Mouse (Mus musculus) layer of hippocampus, adult 6 months (tissue): ENCODE measurements around the gene Hist3h2ba. TPM values are rescaled to one million over a fixed set of nuclear protein-coding genes. Genes with fewer than 3 reads are reported as not detected.

Source experiments
- long read RNA-seq, 2 experiments: library from polyadenylated mRNA; unstranded; transcript quantifications; one replicate each; pipeline ENCODE4 v2.0.0; 2019 to 2020
- microRNA-seq: library from miRNA; unstranded; fragments of <30 nt; microRNA quantifications from one replicate; pipeline ENCODE4 v1.2.0, GENCODE M21; 2020
- polyA plus RNA-seq: library from polyadenylated mRNA; unstranded; fragments of <200 nt; fragmentation: Nextera tagmentation; gene quantifications from 2 replicates; pipeline ENCODE4 v1.2.3, GENCODE M21; 2021

Gene Hist3h2ba
- 23.0 and 26.4 TPM in 2 replicates for polyA plus RNA-seq
- long read RNA-seq, experiment 1, transcript Hist3h2ba-201 (1 exons, 614 nt) = major isoform, 11 of 11 reads
- long read RNA-seq, experiment 1, partial matches to known transcripts = 0 of 11 reads
- long read RNA-seq, experiment 1, other reads (novel, unspliced or antisense) = 0 of 11 reads
- long read RNA-seq, experiment 2, partial matches to known transcripts = 0 of 1 reads
- long read RNA-seq, experiment 2, other reads (novel, unspliced or antisense) = 0 of 1 reads

DNA sequence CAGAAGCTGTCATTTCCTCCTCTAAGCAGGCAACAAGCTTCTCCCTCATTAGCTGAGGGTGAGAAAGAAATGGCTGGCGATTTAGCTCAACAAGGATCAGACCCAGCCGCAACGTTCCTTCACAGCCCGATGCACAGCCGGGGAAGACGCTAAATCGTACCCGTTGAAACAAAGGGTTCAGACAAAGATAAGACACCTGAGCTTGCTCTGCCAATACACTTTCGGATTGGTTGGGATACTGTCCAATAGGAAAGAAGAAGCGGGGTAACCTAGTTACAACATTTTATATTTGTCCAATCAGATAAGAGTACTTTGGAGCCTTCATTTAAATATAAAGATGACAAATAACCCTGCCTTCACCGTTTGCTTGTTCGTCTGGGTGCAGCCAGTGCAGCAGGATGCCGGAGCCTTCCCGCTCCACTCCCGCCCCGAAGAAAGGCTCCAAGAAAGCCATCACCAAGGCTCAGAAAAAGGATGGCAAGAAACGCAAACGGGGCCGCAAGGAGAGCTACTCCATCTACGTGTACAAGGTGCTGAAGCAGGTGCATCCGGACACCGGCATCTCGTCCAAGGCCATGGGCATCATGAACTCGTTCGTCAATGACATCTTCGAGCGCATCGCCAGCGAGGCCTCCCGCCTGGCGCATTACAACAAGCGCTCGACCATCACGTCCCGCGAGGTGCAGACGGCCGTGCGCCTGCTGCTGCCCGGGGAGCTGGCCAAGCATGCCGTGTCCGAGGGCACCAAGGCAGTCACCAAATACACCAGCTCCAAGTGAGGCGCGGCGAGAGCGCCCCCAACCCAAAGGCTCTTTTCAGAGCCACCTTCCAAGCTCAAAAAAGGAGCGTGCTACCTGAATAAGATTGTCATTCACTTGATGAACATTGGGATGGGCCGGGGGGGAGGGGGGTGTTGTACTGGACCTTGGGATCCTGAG, at the start of gene Hist3h2ba:
Gene Hist3h2ba (plus strand): TSS at position 379 of the 938 bp plus-strand sequence.

DNA sequence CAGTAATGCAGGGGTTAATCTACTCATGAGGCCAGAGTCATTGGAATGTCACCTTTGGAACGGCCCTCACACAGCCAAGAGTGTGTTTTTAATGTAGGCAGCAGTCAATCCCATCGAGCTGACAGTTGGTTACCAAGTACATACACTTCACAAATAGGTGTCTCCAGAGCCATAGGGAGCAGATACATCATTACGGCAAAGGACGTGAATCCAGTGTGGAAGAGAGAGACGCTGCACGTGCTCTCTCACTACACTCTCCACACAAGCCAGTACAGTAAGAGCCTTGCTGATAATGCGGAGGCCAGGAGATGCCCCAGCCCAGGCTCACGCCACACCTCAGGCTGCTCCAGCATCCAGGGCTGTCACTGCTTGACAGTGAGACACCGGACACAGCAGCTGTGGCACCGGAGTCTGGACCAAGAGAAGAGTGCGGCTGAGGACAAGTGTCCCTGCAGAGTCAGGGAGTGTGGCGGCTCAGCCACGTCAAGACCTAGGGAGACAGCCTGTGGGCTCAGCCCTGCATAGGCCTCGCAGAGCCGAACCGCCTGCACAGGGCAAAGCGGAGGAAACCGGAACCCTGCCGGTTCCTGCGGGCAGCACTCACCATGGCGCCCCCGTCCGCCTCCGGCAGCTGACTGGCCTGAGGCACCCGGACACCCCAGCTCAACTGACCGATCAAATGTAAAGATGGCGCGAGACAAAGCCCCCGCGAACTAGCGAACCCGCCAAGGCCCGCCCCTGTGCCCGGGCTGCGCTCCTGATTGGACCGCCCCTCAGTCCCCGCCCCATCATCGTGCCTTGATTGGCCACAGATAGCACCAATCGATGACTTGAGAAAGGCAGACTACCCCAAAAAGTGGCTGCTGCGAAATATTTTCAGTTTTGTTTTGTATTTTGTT, 45.0 kb upstream of the Hist3h2ba start, which contains the start of gene Zfp39:
Gene Zfp39 (minus strand): TSS at position 715 of the 899 bp plus-strand sequence.

DNA sequence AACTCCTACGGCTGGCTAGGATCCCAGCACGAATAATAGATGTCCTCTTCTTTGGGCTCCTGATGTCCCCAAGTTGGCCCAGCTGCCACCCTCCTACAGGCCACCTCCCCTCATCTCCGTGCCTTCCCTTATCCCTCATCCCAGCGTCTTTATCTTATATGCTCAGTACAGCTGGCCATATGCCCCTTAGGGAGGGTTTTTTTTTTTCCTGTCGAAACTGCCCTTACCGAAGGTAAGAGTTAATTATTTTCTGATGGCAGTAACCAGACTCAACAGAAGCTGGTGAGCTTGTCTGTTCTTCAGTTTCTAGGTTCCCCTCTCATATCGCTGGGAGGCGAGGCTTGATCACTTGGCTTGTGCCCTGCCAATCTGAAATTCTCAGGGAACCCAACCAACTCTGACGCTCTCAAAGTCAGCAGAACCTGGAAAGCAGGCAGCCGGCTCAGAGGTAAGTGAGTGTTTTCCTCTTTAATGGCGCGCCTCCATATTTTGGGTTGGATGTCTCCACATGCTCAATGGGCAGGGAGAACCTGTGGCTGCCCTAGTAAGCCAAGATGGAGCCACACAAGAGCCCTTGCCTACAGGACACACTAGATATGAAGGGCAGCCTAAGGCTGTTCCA, 30.9 kb upstream of the Hist3h2ba start, which contains the start of gene Btnl10:
Gene Btnl10 (plus strand): TSS at position 164 of the 622 bp plus-strand sequence.

DNA sequence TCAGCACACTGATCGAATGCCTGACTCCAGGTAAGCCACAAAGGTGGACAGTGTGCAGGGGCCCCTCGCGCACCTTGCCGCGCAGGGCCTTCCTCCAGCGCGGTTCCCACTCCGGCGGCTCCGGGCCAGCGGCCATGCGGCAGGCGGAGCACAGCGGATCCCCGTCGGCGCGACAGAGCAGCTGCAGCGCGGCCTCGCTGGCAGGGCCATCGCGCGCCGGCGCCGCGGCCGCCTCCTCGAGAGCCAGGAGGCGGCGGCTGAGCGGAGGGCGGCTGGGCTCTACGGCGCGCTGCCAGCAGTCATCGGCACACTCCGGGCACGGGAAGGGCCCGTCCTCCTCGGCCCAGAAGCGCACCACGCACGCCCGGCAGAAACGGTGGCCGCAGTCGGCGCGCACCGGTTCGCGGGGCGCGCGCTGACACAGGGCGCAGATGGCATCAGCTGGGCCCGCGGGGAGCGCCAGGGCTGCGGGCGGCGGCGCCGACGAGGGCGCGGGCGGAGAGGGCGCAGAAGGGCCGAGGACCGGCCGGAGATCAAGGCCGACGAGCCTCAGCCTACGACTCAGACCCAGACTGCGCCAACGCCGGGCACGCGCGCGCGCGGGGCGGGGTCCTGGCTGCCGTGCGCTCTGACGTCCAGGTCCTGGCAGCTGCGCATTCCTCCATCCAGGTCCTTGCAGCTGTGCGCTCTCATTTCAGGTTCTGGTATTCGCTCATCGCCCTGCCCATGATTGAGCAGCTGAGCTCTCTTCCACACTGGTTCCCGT, 10.2 kb upstream of the Hist3h2ba start, which contains the start of gene Rnf187:
Gene Rnf187 (minus strand): TSS at position 595 of the 766 bp plus-strand sequence.

DNA sequence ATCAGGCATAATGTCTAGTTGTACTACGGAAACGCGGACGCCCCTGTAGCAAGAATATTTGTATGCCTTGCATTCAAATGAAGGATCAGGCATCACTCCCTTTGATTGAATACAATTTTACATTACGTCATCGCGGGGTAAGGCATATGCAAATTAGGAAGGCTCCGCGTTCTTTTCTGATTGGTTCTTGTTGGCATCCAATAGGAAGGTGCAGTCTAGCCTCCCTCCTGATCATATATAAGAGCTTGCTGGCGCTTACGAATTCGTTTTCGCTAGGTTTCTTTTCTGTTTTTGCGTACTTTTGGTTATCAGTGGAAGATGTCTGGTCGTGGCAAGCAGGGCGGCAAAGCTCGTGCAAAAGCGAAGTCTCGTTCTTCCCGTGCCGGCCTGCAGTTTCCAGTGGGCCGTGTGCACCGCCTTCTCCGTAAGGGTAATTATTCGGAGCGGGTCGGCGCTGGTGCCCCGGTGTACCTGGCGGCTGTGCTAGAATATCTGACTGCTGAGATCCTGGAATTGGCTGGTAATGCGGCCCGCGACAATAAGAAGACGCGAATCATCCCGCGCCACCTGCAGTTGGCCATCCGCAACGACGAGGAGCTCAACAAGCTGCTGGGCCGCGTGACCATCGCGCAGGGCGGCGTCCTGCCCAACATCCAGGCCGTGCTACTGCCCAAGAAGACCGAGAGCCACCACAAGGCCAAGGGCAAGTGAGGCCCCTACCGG, 5.9 kb downstream of the Hist3h2ba start, which contains the start of the genes Hist3h2a and Trim17:
Gene Hist3h2a (plus strand): TSS at position 266 of the 723 bp plus-strand sequence.
Gene Trim17 (plus strand): TSS at position 266 of the 723 bp plus-strand sequence.

DNA sequence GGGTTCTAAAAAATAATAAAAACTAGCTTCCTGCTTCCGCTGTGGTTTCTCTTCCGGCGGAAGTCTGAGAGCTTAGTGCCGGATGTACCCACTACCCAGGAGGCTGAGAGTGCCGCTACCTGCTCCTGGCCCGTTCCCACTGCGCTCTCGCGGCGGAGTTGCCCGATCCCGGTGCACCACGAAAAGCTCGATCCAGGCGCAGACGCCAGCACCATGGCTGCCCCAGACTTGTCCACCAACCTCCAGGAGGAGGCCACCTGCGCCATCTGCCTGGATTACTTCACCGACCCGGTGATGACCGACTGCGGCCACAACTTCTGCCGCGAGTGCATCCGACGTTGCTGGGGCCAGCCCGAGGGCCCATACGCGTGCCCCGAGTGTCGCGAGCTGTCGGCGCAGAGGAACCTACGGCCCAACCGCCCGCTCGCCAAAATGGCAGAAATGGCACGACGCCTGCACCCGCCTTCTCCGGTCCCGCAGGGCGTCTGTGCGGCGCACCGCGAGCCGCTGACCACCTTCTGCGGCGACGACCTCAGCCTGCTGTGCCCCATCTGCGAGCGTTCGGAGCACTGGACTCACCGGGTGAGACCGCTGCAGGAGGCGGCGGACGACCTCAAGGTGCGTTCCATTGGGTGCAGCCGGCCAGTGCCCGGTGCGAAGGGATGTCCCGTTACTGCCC, 29.4 kb downstream of the Hist3h2ba start, which contains the start of gene Trim11:
Gene Trim11 (plus strand): TSS at position 67 of the 679 bp plus-strand sequence.

Small RNAs within 50 kb of the gene (microRNA-seq; reads per million reads assigned to microRNA genes)
- not detected for gene Gm44313

Other genes starting within 250 kb of the Hist3h2ba start
- not detected in 2 replicates for gene Olfr319, start 249.8 kb upstream of the Hist3h2ba start, polyA plus RNA-seq
- gene Olfr318, start 224.9 kb upstream of the Hist3h2ba start, polyA plus RNA-seq = not detected in 2 replicates
- gene Olfr317, start 209.7 kb upstream of the Hist3h2ba start, polyA plus RNA-seq = 0.09 and 0.13 TPM in 2 replicates
- 0.67 and 0.89 TPM in 2 replicates for gene Olfr316, start 196.2 kb upstream of the Hist3h2ba start, polyA plus RNA-seq
- not detected in 2 replicates for gene Olfr315, start 175.7 kb upstream of the Hist3h2ba start, polyA plus RNA-seq
- gene Olfr314, start 166.0 kb upstream of the Hist3h2ba start, polyA plus RNA-seq = not detected in 2 replicates
- gene Fam183b, start 147.0 kb upstream of the Hist3h2ba start, polyA plus RNA-seq = 28.9 and 30.2 TPM in 2 replicates
- not detected in 2 replicates for gene Olfr313, start 133.9 kb upstream of the Hist3h2ba start, polyA plus RNA-seq
- gene Olfr312, start 119.7 kb upstream of the Hist3h2ba start, polyA plus RNA-seq = not detected in 2 replicates
- gene Olfr311, start 109.7 kb upstream of the Hist3h2ba start, polyA plus RNA-seq = not detected in 2 replicates
- 3.5 and 3.9 TPM in 2 replicates for gene Gm12258, start 101.8 kb upstream of the Hist3h2ba start, polyA plus RNA-seq
- gene 2810021J22Rik, start 81.7 kb upstream of the Hist3h2ba start, polyA plus RNA-seq = 3.4 and 4.0 TPM in 2 replicates
- 6.0 and 6.7 TPM in 2 replicates for gene Zfp39, start 44.7 kb upstream of the Hist3h2ba start, polyA plus RNA-seq
- not detected in 2 replicates for gene Btnl10, start 31.0 kb upstream of the Hist3h2ba start, polyA plus RNA-seq
- gene Rnf187, start 10.0 kb upstream of the Hist3h2ba start, polyA plus RNA-seq = 359 and 481 TPM in 2 replicates
- 89.8 and 93.1 TPM in 2 replicates for gene Hist3h2a, start 5.8 kb downstream of the Hist3h2ba start, polyA plus RNA-seq
- gene Trim17, start 5.8 kb downstream of the Hist3h2ba start, polyA plus RNA-seq = 4.6 and 5.0 TPM in 2 replicates
- 10.9 and 12.4 TPM in 2 replicates for gene Trim11, start 29.2 kb downstream of the Hist3h2ba start, polyA plus RNA-seq
- 0.41 and 0.49 TPM in 2 replicates for gene Obscn, start 187.5 kb downstream of the Hist3h2ba start, polyA plus RNA-seq
- 2.0 and 3.1 TPM in 2 replicates for gene Iba57, start 214.8 kb downstream of the Hist3h2ba start, polyA plus RNA-seq
- gene Gjc2, start 234.3 kb downstream of the Hist3h2ba start, polyA plus RNA-seq = 6.5 and 7.0 TPM in 2 replicates
- gene Guk1, start 243.3 kb downstream of the Hist3h2ba start, polyA plus RNA-seq = 552 and 573 TPM in 2 replicates